Mouse (Mus musculus): Measurements from ENCODE around the gene Slc9a1.

DNA sequence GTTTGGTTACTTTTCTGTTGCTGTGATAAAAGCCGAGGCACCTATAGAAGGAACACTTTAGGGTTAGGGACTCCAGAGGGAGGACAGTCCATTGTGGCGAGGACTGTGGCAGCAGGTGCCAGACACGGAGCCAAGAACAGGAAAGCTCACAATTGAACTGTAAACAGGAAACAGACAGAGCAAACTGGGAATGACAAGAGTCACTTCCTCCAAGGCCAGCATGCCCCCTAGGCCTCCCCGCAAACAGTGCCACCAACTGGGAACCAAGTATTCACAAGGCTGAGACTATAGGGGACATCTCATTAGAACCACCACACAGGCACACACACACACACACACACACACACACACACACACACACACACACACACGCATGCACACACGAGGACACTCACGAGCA is 82.9 kb downstream of the Slc9a1 start:
- no peak for TF ChIP-seq TAL1 (conservative IDR thresholded peaks at IDR 0.05; ENCODE audit: low read depth, low read length)
- TF ChIP-seq CTCF (IDR thresholded peaks at IDR 0.05; ENCODE audit: low read depth, low read length) = no peak
- TF ChIP-seq GATA2 (IDR thresholded peaks at IDR 0.05; ENCODE audit: borderline replicate concordance, low read depth, low read length) = no peak

Measured in G1E (cell line).